Mouse (Mus musculus) forelimb bud, embryonic 11.5 days (tissue): ENCODE data around the gene Aldh1b1.
A peak's percentile ranks its signal among the peaks of the same experiment; 100 is the strongest.

ENCODE experiments used
- DNase-seq: peaks from one replicate; pipeline ENCODE4 v3.0.0-alpha.2; 2012; ENCODE audit warnings: low read depth, low spot score

Gene Aldh1b1

DNA sequence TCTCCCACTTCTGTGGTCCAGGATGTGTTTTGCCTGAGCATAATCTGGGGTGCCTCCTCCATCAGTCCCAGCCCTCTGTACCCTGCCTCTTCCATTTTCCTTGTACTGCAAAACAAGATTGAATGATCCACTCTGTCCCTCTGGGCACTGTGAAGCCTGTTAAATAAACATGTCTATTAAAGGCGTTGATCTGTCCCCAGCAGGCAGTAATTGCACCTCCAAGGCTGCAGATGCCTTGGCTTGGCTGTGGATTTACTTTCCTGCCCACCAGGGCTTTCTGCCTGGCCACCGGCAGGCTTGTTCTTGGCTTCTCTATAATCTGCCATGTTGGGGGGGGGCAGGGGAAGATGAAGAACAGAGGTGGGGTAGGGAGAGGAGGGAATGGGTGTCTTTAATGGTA lies 12.9 kb upstream of the Aldh1b1 start:
- DNase-seq: no peak

DNA sequence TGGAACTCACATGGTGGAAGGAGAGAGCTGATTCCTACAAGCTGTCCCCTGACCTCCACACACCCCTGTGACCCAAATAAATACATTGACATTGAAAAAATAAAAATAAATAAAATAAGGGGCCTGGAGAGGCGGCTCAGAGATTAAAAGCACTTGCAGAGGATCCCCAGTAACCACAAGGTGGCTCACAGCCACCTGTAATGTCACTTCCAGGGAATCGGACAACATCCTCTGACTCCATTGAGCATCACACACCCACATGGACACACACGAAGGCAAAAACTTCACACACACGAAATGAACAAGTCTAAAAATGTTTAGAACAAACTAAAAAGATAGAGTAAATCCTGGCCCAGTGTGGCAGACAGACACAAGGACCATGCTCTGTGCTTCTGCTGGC lies 12.1 kb upstream of the Aldh1b1 start:
- DNase-seq: no peak

DNA sequence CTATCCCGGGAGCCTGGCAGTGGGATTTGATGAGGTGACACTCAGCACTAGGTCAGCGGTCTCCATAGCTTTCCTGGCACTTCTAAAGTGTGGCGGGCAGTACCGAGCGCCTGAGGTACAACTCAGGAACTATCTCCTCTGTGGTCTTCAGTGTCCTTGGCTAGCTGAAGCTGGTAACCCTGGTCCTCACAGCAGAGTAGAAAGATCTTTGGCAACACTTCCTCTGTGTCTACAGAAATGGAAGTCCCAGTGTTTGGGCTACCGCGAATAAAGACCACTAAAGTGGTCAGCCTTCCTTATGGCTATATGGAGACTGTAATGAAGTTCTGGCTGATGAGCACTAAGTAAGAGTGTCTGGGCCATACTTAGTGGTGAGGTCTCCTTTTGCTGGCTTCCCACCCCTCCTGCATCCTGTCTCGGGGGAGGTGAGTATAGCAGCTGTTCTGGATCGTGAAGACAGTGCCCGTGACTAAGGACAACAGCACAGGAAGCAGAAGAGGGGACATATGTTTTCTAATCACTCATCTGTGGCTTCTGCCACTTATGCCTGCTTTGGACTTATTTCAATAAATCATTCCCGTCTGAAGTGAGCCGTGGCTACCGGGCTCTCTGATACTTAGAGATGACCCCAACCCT lies 10.3 kb upstream of the Aldh1b1 start:
- no peak for DNase-seq

DNA sequence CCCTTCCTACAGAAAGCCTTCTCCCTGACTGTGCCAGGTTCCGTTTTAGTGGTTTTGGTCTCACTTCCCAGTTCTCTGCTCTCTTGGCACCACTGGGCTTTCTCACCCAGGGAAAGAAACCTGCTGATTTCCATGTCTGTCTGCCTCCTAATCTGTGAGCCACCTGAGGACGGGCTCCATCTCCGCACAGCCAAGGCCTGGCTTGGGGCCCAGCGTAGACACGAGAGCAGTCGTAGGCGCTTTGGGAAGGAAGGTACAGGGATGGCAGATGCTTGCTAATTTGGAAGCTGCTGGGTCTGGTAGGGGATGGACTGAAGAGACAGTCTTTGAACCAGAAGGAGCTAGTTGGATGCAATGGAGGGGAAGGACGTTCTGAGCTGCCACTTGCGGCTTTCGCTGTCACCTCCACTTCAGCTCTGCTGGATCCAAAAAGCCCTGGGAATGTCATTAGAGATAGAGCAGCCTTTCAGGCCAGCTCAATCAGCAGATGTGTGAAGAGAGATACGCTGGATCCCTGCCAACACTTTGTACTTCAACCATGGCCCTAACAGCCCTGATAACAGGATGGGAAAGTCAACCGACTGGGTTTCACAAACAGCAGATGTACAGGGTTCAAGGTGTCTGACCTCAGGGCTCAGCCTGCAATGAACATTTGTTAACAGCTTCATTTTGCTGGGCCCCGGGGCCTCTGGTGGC lies 9.4 kb upstream of the Aldh1b1 start:
- DNase-seq: no peak

DNA sequence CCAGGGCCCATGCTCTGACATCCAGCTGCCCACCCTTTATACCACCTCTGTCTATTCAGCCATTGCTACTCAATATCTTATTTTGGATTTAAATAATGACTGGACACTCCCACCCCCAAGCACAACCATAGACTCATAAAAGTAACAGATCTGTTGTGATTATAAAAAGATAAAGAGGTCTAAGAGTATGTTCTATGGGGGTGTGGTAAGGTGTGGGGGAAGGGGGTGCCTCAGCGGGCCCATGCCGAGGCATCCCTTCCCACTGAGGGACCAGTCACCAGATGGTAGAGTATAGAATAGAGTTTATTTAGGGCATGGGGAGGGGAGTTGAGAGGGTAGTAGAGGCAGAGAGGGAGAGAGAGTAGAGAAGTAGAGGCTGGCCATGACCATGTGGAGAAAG lies 8.8 kb upstream of the Aldh1b1 start:
- no peak for DNase-seq

DNA sequence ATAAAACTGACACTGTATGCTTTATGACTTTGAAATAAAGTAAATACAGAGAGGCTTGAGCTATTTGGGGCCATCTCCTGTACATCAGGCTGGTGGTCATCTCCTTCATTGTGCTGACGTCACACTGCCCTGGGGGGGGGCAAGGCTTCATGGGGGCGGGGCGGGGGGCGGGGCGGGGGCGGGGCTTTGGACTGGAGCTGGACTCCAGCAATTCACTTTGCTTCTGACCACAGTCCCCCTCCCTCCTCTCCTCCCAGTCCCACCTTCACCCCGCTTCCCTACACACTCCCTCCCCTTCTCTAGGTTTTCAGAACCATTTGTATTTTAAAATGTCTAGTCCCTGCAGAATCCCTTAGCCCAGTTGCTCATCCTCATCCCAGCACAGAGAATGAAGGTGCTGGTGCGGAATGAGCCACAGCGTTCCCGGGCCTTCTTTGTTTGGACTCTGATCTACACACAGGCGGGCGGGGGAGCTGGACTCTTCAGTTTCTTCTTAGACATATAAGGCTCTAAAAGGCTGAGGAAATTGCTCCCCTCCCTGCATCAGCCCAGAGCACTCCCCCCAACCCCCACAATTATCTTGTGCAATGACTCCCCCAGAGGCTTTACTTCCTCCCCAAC lies 3.5 kb upstream of the Aldh1b1 start:
- DNase-seq: no peak

DNA sequence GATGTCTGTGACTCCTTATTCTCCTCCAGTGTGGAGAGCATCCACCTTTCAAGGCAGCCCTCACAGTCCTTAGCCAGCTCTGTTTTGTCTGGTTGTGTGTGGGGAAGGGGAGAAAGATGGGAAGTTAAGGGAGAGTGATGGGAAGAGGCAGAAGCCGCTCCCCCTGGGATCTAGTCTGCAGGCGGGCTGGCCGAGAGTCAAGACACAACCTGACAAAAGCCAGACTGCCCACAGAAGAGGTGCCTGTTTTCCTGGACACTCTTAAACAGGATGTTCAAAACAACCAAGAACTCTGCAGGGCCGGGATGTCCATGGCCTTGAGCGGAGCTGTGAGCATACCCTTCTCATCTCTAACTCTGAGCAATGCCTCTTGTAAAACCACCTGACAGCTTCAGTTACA lies 2.1 kb upstream of the Aldh1b1 start:
- no peak for DNase-seq

DNA sequence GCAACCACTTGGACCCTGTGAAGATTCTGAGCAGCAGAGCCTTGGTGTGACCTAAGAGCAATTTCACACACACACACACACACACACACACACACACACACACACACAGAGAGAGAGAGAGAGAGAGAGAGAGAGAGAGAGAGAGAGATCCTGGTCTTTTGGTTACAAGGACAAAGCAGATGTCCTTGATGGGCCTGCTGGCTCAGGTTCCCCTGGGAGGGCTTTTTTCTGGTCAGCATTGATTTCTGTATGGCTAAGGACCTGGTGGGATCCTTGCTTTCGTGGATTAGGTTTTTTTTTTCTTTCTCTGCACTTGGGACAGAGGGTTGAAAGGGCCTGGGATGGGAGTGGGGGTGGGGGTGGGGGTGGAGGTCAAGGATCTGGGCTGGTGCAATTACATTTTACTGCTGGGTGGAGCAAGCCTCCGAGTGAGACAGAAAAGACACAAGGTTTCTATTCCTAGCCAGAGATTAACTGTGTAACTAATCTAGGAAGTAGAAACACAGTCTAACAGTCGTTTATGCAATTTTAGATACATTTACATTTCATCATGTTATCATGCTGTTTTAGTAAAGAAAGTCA lies 1.2 kb downstream of the Aldh1b1 start:
- no peak for DNase-seq

DNA sequence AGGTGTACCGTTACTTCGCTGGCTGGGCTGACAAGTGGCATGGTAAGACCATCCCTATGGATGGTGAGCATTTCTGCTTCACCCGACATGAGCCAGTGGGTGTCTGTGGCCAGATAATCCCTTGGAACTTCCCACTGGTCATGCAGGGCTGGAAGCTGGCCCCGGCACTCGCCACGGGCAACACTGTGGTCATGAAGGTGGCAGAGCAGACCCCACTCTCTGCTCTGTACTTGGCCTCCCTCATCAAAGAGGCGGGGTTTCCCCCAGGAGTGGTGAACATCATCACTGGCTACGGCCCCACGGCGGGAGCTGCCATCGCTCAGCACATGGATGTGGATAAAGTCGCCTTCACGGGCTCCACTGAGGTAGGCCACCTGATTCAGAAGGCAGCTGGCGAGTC lies 4.1 kb downstream of the Aldh1b1 start:
- no peak for DNase-seq

DNA sequence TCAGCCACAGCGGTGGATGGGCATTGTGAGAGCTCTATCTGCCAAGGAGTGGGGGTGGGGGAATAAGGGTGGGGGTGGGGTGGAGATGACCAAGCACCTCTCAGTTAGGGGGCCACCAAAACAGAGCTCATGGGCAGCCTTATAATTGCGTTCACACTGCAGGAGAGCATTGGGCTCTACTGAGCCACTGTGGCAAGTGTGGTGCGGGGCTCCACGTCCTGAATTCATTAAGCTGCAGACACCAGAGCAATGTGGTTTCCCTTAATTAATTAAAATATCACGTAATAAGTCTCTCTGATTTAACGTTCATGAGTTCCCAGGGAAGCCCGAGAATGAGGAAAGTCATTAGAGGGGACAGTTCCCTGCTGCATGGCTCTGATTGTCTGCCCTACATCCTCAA lies 9.2 kb downstream of the Aldh1b1 start:
- no peak for DNase-seq

DNA sequence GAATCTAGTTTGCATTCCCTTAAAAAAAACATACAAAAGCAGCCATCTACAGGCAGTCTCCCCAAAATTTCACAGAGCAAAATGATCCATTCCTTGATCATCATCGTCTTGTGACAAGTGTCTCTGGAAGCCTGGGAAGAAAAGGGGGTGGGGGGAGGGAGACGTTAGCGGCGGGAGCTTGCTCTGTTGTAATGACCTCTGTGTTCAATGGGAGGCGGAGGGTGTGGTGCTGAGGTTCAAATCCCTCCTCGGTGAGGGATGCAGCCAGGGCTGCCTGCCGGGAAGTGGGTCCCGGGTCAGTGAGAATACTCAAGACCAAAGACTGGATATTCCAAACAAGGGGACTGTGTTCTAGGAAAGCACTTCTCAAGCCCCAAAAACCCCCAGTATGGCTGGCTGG lies 12.4 kb downstream of the Aldh1b1 start:
- DNase-seq: no peak

DNA sequence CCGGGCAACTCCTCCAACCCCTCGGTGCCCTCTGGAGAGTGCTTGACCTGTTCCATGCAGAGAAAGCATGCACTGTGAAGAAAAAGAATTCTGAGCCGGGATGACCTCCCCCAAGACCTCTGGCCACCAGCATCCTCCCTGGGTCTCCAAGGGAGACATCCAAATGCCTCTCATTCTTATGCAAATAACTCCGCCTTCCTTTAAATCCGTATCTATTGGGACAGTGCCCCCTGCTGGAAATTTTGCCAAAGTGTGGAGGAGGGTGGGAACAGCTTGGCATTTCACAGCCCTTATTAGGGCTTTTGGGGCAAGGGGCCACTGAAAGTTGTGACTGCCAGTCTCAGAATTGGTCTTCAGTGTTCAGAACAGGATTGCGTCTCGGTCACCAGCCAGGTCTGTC lies 16.7 kb downstream of the Aldh1b1 start:
- DNase-seq: no peak

DNA sequence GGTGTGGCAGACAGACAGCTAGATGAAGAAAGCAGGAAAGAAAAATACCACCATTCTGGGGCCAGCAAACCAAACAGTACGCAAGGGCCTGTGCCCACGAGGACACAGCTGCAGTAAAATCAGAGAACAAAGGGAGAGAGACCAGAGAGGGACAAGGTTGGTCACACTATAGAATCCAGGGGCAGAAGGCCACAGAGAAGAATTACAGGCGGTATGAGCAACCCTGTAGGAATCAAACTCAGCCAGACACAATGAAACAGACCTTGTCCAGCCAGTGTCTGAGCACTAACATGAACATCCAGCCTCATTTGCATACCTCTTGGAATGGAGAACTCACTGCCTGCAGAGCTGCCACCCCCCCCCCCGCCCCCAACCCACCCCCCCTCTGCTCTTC lies 20.0 kb downstream of the Aldh1b1 start:
- no peak for DNase-seq

DNA sequence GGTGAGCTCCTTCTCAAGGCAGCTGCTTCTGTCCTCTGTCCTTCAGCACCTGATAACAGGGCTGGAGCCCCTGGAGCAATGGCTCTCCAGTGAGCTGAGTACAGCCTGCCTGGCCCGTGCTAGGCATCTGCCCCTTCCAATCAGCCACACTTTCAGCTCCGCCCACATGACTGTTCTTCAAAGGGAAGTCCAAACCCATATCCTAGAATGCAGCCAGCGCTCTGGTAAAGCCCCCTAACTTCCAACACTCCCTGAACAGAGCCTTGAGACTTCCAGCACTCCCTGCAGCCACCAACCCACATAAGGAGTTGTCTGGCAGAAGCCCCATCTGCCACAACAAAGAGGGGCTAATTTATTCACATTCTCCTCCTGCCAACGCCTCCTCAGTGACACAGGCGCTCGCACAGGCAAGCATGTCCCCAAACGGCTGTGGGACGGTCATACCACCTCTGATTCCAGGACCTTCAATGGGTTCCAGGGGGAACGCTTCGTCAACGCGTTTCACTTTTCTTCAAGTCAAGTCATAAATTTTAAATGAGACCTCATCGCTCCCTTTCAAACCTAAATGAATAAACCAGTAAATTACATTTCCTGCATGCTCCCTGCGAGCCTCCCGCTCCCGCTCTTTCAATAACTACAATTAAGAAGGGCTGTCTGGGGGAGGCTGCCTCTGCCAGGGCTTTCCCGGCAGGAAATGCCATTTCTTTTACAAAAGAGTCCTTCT lies 20.5 kb downstream of the Aldh1b1 start:
- DNase-seq: peak; percentile 70

DNA sequence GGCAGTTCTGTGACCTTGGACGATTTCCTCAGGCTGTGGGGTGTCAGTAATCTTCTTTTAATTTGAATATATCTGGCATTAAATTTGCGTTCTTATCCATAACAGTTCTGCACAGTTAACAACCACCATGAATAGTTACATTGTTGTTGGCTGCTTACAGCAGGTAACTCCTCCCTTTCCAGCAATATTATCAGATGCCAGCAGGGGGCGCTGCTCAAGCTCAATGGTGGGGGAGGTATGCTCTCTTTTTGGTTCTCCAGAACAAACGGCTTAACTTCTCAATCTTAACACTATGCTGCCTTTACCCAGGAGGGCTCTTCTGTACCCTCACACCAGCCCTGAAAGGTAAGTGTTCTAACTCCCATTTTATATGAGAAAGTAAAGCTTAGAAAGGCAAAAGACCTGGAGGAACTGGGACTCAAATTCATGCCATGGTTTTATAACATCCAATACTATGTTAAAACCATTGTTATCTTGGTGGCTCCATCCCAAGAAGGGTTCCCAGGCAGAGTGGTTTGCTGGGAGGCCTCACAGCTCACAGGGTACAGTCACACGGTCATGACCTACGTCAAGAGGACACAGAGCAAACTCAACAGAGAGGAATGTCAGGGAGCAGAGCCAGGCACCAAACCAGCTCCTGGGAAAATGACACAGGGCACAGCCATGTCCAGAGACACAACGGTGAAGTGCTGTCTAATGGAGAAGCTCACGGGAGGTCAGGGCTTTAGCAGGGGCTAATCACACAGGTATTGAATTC lies 21.4 kb downstream of the Aldh1b1 start:
- peak; percentile 78 for DNase-seq

DNA sequence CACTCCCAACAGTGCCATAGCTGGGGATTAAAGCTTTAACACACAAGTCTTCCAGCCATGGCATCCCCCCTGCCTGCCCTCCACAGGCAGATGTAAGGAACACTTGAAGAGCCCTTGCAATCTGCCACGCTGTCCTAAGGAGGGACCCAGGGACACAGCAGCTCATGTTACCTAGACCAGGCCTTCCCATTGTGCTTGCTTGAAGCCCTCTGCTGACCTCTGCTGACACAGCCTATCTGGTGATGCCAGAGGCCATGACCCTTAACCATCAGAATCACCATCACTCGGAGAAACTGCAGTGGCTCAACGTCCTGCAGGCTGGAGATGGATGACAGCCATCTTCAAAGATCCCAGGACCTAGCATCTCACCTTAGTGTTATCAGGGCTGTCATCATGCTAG lies 23.2 kb downstream of the Aldh1b1 start:
- no peak for DNase-seq

DNA sequence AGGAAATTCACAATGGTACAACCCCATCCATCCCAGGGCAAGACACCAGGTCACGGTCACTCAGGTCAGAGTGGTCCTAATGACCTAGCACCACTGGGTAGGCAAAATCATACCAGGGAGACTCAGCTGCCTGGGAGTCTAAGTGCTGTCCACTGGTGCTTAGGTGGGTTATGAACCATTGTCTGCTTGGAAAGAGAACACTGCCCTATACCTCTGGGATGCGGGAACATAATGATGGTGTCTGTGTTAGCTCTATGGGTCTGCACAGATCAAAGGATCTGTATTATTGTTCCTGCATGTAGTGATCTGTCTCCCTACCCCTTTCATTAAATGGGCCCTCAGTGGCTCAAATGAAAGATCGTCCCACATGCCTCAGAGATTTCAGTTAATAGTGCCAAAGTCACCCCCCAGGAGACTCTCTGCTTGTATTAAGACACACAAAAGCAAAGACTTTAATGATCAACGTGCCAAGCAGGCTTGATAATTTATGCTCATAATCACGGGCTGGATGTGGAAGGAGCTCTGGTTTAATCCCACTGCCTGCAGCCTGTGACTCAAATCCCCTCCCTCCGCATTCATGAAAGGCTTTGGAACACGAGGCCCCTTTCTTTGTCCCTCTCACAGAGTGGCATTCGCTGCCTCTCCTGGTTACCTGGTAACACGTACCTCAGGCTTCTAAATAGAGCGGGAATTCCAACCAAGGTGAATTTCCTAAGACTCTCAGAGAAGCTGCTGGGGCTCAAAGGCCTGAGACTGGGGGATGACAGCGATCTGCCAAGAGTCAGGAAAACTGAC lies 24.2 kb downstream of the Aldh1b1 start:
- no peak for DNase-seq

DNA sequence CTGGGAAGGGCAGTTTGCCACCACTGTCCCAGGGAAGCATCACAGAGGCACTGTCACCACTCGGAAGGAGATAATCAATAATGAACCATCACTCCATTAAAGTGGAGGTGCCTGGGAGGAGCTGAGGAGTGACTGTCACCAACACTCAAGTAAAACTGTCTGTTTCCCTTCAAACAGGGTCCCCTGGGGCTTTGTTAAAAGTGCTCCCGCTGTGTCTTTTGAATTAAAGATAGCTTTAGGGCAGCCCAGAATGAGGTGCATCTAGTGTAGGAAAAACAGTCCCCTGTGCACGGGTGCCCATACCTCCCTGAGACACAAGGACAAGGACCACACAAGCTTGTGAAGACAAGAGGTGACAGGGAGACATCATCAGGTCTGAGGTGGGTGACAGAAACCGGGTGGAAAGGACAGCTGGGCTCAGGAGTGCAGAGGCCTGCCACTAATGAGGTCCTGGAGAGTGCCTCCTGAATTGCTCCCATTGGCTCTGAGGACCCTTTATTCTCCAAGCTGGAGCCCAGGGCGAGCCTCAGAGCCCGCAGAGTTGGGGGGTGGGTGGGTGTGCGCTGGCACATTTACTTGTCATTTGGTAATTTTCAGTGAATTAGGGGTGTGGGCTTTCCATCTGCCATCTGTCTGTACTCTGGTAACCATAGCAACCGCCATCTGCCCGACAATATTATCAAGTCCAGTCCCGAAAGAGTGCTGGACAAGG lies 25.4 kb downstream of the Aldh1b1 start:
- no peak for DNase-seq

DNA sequence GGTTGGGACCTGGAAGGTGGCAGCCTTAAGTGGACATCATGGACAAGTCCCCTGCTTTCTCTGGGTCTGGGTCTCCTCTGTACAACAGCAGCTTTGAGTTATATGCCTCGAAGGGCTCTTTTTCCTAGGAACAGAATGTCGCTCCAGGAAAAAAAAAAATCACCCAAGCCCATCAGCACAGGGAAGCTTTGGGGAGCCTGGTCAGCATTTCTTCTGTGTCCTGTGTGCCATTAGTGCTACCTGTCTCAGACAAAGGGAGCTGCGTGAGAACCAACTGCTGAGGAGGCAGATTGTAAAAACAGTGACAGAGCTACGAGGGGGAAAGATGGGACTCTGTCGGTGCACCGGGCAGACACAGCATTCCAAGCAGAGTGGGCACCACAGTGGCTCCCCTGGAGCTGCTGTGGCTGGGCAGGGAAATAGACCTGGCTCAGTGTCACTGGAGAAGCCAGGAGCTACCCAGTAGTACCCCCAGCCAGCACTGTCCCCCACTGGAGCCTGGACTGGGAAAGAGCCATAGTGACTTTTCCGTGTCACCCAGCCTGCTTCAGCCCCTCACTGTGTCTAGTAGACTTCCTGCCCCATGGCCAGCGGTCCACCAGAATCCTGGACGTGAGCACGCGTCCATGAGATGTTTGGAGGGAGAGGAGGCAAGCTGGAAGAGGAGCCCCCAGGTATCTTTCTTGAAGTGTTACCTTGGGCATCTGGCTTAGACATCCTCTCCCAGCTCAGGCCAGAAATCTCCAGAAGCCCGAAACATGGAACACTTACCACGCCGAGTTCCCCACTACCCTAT lies 26.1 kb downstream of the Aldh1b1 start:
- DNase-seq: no peak
